32 mouse cellular contexts compared by ENCODE assay signal in genomic region chr6:3982661-3983284, GRCm38 (mm10). TPM values are rescaled to one million over a fixed set of nuclear protein-coding genes. Genes with fewer than 3 reads are reported as not detected.
"Had no signal": no experiment of that assay in that cellular context is flagged by ENCODE, and none has a peak within 500 bp of the region (broad histone marks: within the 10 kb centered on the region; RNA-seq: fewer than 3 reads in every experiment).

No protein-coding gene starts in this region.

- H3K9ac ChIP-seq: limb, embryonic 12.5 days; limb, embryonic 13.5 days; limb, embryonic 15.5 days; liver, embryonic 12.5 days; liver, embryonic 13.5 days; liver, embryonic 14.5 days; liver, embryonic 15.5 days; liver, postnatal 0 days; lung, embryonic 14.5 days; lung, embryonic 15.5 days; midbrain, embryonic 12.5 days; midbrain, embryonic 13.5 days; midbrain, embryonic 15.5 days; neural tube, embryonic 12.5 days had no signal

- H3K4me3 ChIP-seq: limb, embryonic 10.5 days; limb, embryonic 12.5 days; limb, embryonic 13.5 days; limb, embryonic 15.5 days; liver, embryonic 12.5 days; liver, embryonic 13.5 days; liver, embryonic 15.5 days; lung, embryonic 15.5 days; megakaryocyte, embryonic 14.5 days; midbrain, embryonic 10.5 days; midbrain, embryonic 12.5 days; midbrain, embryonic 13.5 days; midbrain, embryonic 15.5 days; myocyte; neural tube, embryonic 12.5 days had no signal

- H3K4me2 ChIP-seq: limb, embryonic 12.5 days; limb, embryonic 13.5 days; limb, embryonic 15.5 days; liver, embryonic 11.5 days; liver, embryonic 12.5 days; liver, embryonic 13.5 days; liver, embryonic 15.5 days; lung, embryonic 14.5 days; lung, embryonic 15.5 days; midbrain, embryonic 11.5 days; midbrain, embryonic 12.5 days; midbrain, embryonic 13.5 days; midbrain, embryonic 15.5 days; neural tube, embryonic 12.5 days had no signal

- ATAC-seq: liver, embryonic 12.5 days; liver, postnatal 0 days; lung, postnatal 0 days; midbrain, embryonic 13.5 days; midbrain, embryonic 15.5 days; midbrain, embryonic 16.5 days had no signal

- H3K4me1 ChIP-seq: limb, embryonic 10.5 days; limb, embryonic 12.5 days; limb, embryonic 13.5 days; limb, embryonic 15.5 days; liver, embryonic 12.5 days; liver, embryonic 13.5 days; liver, embryonic 15.5 days; lung, embryonic 15.5 days; midbrain, embryonic 10.5 days; midbrain, embryonic 12.5 days; midbrain, embryonic 13.5 days; midbrain, embryonic 15.5 days; neural tube, embryonic 12.5 days had no signal

- H3K36me3 ChIP-seq: limb, embryonic 10.5 days; limb, embryonic 12.5 days; limb, embryonic 13.5 days; limb, embryonic 15.5 days; liver, embryonic 12.5 days; liver, embryonic 13.5 days; liver, embryonic 15.5 days; lung, embryonic 15.5 days; midbrain, embryonic 10.5 days; midbrain, embryonic 12.5 days; midbrain, embryonic 13.5 days; midbrain, embryonic 15.5 days; neural tube, embryonic 12.5 days had no signal

- H3K9me3 ChIP-seq: limb, embryonic 10.5 days; limb, embryonic 12.5 days; limb, embryonic 13.5 days; limb, embryonic 15.5 days; liver, embryonic 12.5 days; liver, embryonic 13.5 days; liver, embryonic 15.5 days; lung, embryonic 15.5 days; megakaryocyte, embryonic 14.5 days; midbrain, embryonic 10.5 days; midbrain, embryonic 12.5 days; midbrain, embryonic 13.5 days; midbrain, embryonic 15.5 days; neural tube, embryonic 12.5 days had no signal

- H3K27ac ChIP-seq: limb, embryonic 10.5 days; limb, embryonic 12.5 days; limb, embryonic 13.5 days; limb, embryonic 15.5 days; liver, embryonic 12.5 days; liver, embryonic 13.5 days; liver, embryonic 14.5 days; liver, embryonic 15.5 days; lung, embryonic 15.5 days; macrophage; midbrain, embryonic 10.5 days; midbrain, embryonic 12.5 days; midbrain, embryonic 13.5 days; midbrain, embryonic 15.5 days; neural tube, embryonic 12.5 days had no signal

- H3K27me3 ChIP-seq: limb, embryonic 12.5 days; limb, embryonic 13.5 days; limb, embryonic 15.5 days; liver, embryonic 12.5 days; liver, embryonic 13.5 days; liver, embryonic 15.5 days; lung, embryonic 15.5 days; megakaryocyte, embryonic 14.5 days; midbrain, embryonic 12.5 days; midbrain, embryonic 13.5 days; midbrain, embryonic 15.5 days; neural tube, embryonic 12.5 days had no signal

RNA-seq across cellular contexts. Expression of gene Tfpi2, which starts 5.9 kb away (rescaled TPM):
- polyA plus RNA-seq: macrophage had no signal

RNA-seq across cellular contexts. Expression of gene Gngt1, which starts 10.8 kb away (rescaled TPM):
- polyA plus RNA-seq: limb, embryonic 10.5 days; limb, embryonic 11.5 days; limb, embryonic 12.5 days; limb, embryonic 13.5 days; limb, embryonic 14.5 days; limb, embryonic 15.5 days; liver, adult 2 months; liver, embryonic 11.5 days; liver, embryonic 13.5 days; liver, embryonic 15.5 days; liver, embryonic 16.5 days; lung, adult 2 months; lung, embryonic 14.5 days; lung, embryonic 15.5 days; lung, embryonic 16.5 days; lung, postnatal 0 days; macrophage; midbrain, embryonic 10.5 days; midbrain, embryonic 11.5 days; midbrain, embryonic 12.5 days; midbrain, embryonic 13.5 days; midbrain, embryonic 14.5 days; midbrain, embryonic 15.5 days; midbrain, embryonic 16.5 days; midbrain, postnatal 0 days; myocyte; neural tube, embryonic 11.5 days; neural tube, embryonic 12.5 days had no signal
